Mouse (Mus musculus) midbrain, postnatal 0 days (tissue): ENCODE measurements at regions not wholly inside any gene's neighbourhood (a gene's known extent, or its start where the extent isn't known, plus 50 kb on each side); places are given as distances from the start of the nearest gene placed in this dataset.
A peak's percentile ranks its signal among the peaks of the same experiment; 100 is the strongest.

Experiments used
- ATAC-seq: fragments of 200-750 bp; cut with Nextera tagmentation; 2 replicates; pipeline ENCODE4 v1.8.0; 2017; ENCODE audit warnings: moderate number of reproducible peaks, mild to moderate bottlenecking, moderate TSS enrichment, moderate library complexity; ENCODE audit not compliant: low FRiP score
- DNase-seq: peaks from one replicate; pipeline ENCODE4 v3.0.0-alpha.2; 2015; ENCODE audit warnings: low spot score
- H3K27ac ChIP-seq: fragments of 300-500 bp; sonication (generic); 2 replicates; pipeline ENCODE4 v1.5.1; 2014; ENCODE audit warnings: low read depth, mild to moderate bottlenecking, low read length, mixed read lengths
- H3K27me3 ChIP-seq: fragments of 300-500 bp; sonication (generic); 2 replicates; pipeline ENCODE4 v1.6.1; 2014; ENCODE audit warnings: low read length, control low read depth, mixed read lengths; ENCODE audit not compliant: insufficient read depth
- H3K36me3 ChIP-seq: fragments of 300-500 bp; sonication (generic); 2 replicates; pipeline ENCODE4 v1.6.1; 2014; ENCODE audit warnings: low read length, control low read depth, mixed read lengths; ENCODE audit not compliant: insufficient read depth
- H3K4me1 ChIP-seq: fragments of 300-500 bp; sonication (generic); 2 replicates; pipeline ENCODE4 v1.6.1; 2014; ENCODE audit warnings: mild to moderate bottlenecking, control low read depth, antibody characterized with exemption, low read length, mixed read lengths; ENCODE audit not compliant: insufficient read depth
- H3K4me2 ChIP-seq: fragments of 300-500 bp; sonication (generic); 2 replicates; pipeline ENCODE4 v1.6.1; 2014; ENCODE audit warnings: low read depth, mild to moderate bottlenecking, low read length, mixed read lengths; ENCODE audit not compliant: poor library complexity, severe bottlenecking
- H3K4me3 ChIP-seq: fragments of 300-500 bp; sonication (generic); 2 replicates; pipeline ENCODE4 v1.5.1; 2014; ENCODE audit warnings: low read depth, mild to moderate bottlenecking, low read length, moderate library complexity
- H3K9ac ChIP-seq: fragments of 300-500 bp; sonication (generic); replicated peaks from 2 replicates; pipeline ENCODE4 v1.6.1; 2014; ENCODE audit warnings: mild to moderate bottlenecking, low read length, moderate library complexity, mixed read lengths; ENCODE audit not compliant: poor library complexity, severe bottlenecking
- H3K9me3 ChIP-seq: fragments of 300-500 bp; sonication (generic); 2 replicates; pipeline ENCODE4 v1.6.1; 2016; ENCODE audit warnings: low read length, control low read depth
- CTCF ChIP-seq: IDR thresholded peaks from 2 replicates; pipeline ENCODE4 v1.5.1; 2016; ENCODE audit warnings: antibody characterized with exemption, mild to moderate bottlenecking
- WGBS: fragments of 180-500 bp; shearing (Covaris S2); extraction: QIAGEN DNeasy Blood & Tissue Kit; methylation state at CpG from one replicate; pipeline ENCODE4 v1.1.7; 2014; 5-methylcytosine and 5-hydroxymethylcytosine counted together

DNA sequence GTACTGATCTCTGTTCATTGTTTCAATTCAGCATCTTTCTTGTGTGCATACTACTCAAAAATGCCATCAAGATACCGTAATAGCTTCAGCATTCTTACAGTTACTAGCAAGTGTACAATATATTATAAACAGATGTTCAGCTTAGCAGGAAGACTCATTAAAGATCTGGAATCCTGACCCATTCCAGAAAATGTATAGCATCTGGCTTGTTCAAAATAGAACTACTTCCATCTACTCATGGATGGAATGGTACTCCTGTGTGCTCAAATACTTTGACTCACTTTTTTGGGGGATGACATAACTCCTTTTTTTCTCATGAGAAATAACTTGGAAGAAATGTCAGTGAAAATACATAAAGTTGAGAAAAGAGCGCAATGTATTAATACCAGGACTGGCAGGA lies 291.2 kb upstream of the Manea start:
- Histone ChIP-seq H3K4me2 (no peak overlapping the region), H3K36me3 (no peaks in the 10 kb centered on the region), H3K4me3 (no peak overlapping the region), H3K4me1 (no peaks in the 10 kb centered on the region), H3K27ac (no peak overlapping the region), H3K27me3 (no peaks in the 10 kb centered on the region), H3K9me3 (no peaks in the 10 kb centered on the region), H3K9ac (no peak overlapping the region)
- ATAC-seq (no peak), DNase-seq (no peak)
- no peak for TF ChIP-seq CTCF
- WGBS, result 96% methylated on average over 2 of the region's 2 CpGs

DNA sequence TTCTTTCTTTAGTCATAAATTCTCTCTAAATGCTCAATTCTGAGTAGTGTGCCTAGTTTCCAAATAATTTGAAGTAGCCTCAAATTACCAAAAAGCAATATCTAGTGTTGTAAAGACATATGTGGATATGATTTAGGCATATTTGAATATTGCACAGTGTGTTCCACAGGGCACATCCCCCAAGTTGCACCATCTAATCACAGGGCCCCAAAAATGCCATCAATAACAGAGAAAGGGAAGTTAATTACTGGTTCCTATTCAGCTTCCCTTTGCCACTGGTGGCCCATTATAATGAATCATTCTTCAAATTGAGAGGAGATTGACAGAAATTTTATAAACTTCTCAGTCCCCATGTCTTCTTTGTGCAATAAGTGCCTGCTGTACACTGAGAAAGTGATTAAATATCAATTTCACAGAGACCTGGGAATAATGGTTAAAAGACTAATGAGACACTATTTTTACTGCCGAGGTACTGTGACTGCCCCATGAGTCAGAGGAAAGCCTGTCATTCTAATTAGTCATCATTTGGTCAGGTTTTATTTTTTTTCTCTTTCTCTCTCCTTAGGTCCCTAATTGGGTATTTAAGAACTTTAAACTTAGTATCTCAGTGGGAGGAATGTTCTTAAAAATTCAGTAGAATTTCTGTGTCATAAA lies 284.0 kb upstream of the Manea start:
- no peaks in the 10 kb centered on the region for H3K27me3 ChIP-seq
- H3K4me1 ChIP-seq, result no peaks in the 10 kb centered on the region
- H3K36me3 ChIP-seq, result no peaks in the 10 kb centered on the region
- ATAC-seq, result no peak
- no peaks in the 10 kb centered on the region for H3K9me3 ChIP-seq
- no peak overlapping the region for H3K4me2 ChIP-seq
- no peak overlapping the region for H3K4me3 ChIP-seq
- no peak overlapping the region for H3K9ac ChIP-seq
- H3K27ac ChIP-seq, result no peak overlapping the region
- WGBS, result 38% methylated on average over 1 of the region's 1 CpGs
- no peak for TF ChIP-seq CTCF
- DNase-seq, result peak; percentile 6

DNA sequence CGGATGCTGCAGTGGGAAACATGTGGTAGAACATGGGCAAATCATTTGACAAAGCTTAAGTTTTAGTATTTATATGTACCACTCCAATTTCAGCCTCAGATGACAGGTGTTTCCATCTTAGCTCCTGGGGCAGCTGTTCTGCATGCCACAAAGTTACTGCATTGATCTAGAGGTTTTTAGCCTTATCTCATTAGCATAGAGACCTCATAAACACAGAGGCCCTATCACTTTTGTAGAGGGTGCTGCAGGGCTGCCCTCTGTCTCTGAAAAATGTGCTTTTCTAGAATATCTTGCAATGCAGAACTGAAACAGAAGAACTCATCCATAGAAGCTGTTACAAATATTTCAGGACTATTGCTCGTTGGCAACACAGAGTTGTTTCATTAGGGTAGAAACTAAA lies 283.0 kb upstream of the Manea start:
- no peak for TF ChIP-seq CTCF
- no peak overlapping the region for H3K4me2 ChIP-seq
- H3K27ac ChIP-seq, result no peak overlapping the region
- H3K27me3 ChIP-seq, result no peaks in the 10 kb centered on the region
- no peaks in the 10 kb centered on the region for H3K4me1 ChIP-seq
- no peak overlapping the region for H3K4me3 ChIP-seq
- WGBS, result 80% methylated on average over 2 of the region's 2 CpGs
- ATAC-seq, result no peak
- no peaks in the 10 kb centered on the region for H3K9me3 ChIP-seq
- DNase-seq, result no peak
- H3K9ac ChIP-seq, result no peak overlapping the region
- H3K36me3 ChIP-seq, result no peaks in the 10 kb centered on the region

DNA sequence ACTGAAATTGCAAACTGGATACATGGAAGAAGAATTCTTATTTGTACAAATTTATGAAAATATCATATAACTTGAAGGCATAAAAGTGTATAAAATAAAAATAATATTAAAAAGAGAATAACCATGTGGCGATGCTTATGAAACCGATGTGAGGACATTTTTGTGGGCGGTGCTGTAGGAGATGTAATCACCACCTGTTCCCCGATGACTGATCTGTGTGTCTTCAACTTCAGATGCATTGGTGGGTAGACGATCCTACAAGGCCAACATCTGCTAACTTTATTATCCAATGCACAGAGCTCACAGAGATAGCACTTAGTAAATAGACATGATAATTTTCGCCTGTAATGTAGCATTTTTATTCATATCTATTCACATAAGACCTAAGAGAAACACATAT lies 281.1 kb upstream of the Manea start:
- no peaks in the 10 kb centered on the region for H3K9me3 ChIP-seq
- no peak overlapping the region for H3K4me2 ChIP-seq
- WGBS, result 92% methylated on average over 6 of the region's 6 CpGs
- no peak overlapping the region for H3K4me3 ChIP-seq
- no peak overlapping the region for H3K27ac ChIP-seq
- no peaks in the 10 kb centered on the region for H3K4me1 ChIP-seq
- H3K9ac ChIP-seq, result no peak overlapping the region
- H3K27me3 ChIP-seq, result no peaks in the 10 kb centered on the region
- H3K36me3 ChIP-seq, result no peaks in the 10 kb centered on the region
- no peak for TF ChIP-seq CTCF
- DNase-seq (no peak), ATAC-seq (no peak)

DNA sequence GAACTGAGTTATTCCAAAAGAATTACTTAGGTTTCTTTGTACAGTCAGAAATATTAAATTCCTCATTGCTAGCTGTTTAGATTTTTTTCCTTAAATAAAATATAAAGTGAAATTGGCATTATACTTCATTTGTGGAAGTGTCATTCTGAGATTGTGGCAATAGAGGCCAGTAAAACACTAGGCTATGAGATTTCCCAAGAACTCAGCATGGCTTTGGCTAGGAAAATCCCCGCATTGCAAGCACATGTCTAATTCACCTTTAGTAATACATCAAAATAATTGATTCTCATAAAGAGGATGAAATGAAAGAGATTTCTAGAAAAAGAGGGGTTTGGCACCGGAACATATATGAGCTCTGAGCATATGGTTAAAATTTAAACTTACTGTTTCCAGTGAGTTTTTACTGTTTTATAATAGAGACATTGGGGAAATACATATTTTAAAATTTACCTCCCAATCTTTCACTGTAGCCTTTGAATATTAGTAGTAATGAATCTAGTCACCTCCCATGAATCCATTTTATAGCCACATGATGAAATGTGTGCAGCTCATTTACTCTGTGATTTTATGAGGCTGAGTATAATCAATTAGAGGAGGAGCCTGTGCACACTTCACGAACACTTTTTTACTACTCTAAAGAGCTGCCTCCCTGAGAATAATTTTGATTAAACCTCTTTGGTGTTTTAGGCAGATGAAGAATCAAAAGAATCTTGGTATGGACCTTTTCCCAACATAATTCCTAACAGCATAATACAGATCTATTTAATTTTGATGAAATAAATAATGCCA lies 242.6 kb upstream of the Manea start:
- DNase-seq (peak; percentile 54), ATAC-seq (no peak; the same call in 1 of the 2 replicates)
- WGBS, result 63% methylated on average over 3 of the region's 3 CpGs
- Histone ChIP-seq H3K9ac (no peak overlapping the region), H3K4me1 (no peaks in the 10 kb centered on the region), H3K4me2 (no peak overlapping the region), H3K9me3 (no peaks in the 10 kb centered on the region), H3K27me3 (no peaks in the 10 kb centered on the region), H3K27ac (no peak overlapping the region), H3K4me3 (no peak overlapping the region), H3K36me3 (no peaks in the 10 kb centered on the region)
- TF ChIP-seq CTCF, result peak; percentile 65

DNA sequence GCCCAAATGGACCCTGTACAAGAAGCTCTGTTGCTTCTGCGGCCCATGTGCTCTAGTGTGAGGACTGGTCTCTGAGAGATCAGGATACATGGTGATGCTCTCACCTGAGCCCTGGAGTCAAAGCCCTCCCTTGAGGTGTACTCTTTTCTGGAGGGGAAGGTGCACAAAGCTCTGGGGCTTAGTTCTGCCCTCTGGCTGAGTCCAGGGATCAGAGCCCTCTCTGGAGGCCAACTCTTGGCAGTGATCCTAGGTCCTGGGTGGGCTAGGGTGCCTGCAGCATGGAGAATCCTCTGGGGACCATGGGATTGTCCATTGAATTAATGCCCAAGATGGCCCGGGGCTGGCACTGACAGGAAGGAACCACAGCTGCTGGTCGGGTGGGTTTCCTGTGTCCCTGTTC lies 209.0 kb upstream of the Manea start:
- H3K9ac ChIP-seq, result no peak overlapping the region
- 96% methylated on average over 3 of the region's 3 CpGs for WGBS

More for the DNA sequence above, 209.0 kb upstream of the Manea start:
- no peak for DNase-seq
- H3K27me3 ChIP-seq, result no peaks in the 10 kb centered on the region
- no peak overlapping the region for H3K27ac ChIP-seq
- TF ChIP-seq CTCF, result no peak
- no peak overlapping the region for H3K4me3 ChIP-seq
- no peak for ATAC-seq
- no peaks in the 10 kb centered on the region for H3K36me3 ChIP-seq
- H3K9me3 ChIP-seq, result no peaks in the 10 kb centered on the region
- no peak overlapping the region for H3K4me2 ChIP-seq
- no peaks in the 10 kb centered on the region for H3K4me1 ChIP-seq
